Mouse (Mus musculus) WW6 (cell line): ENCODE measurements around the gene Map2k2.
A peak's percentile ranks its signal among the peaks of the same experiment; 100 is the strongest.

Experiments
- DNase-seq: peaks from one replicate; pipeline ENCODE4 v3.0.0-alpha.2; 2013; ENCODE audit warnings: low read depth, low spot score

Map2k2 gene

GRCm38 (mm10) chr10:81094931-81095678 lies 10.6 kb upstream of the Map2k2 start:
- no peak for DNase-seq

GRCm38 (mm10) chr10:81106113-81106721 lies 502 bp downstream of the Map2k2 start:
- DNase-seq = peak; percentile 95

- no peak for DNase-seq
These were observed 7.2 kb downstream of the Map2k2 start for GRCm38 (mm10) chr10:81112946-81113345.

GRCm38 (mm10) chr10:81119625-81120024 lies 13.9 kb downstream of the Map2k2 start:
- DNase-seq = no peak

- no peak for DNase-seq
These were observed 14.9 kb downstream of the Map2k2 start for GRCm38 (mm10) chr10:81120650-81121049.

GRCm38 (mm10) chr10:81122889-81123288 lies 17.2 kb downstream of the Map2k2 start:
- DNase-seq = no peak

GRCm38 (mm10) chr10:81123500-81123899 lies 17.8 kb downstream of the Map2k2 start:
- no peak for DNase-seq

- no peak for DNase-seq
These were observed 28.5 kb downstream of the Map2k2 start for GRCm38 (mm10) chr10:81134181-81134587.

GRCm38 (mm10) chr10:81134966-81135681 lies 29.4 kb downstream of the Map2k2 start, which contains the start of gene Zbtb7a:
Gene Zbtb7a, plus strand, starts transcription at chr10:81135220.
- DNase-seq = no peak

GRCm38 (mm10) chr10:81135831-81136705 lies 30.4 kb downstream of the Map2k2 start:
- DNase-seq = no peak

GRCm38 (mm10) chr10:81136706-81137231 lies 31.1 kb downstream of the Map2k2 start:
- no peak for DNase-seq

- DNase-seq = peak; percentile 93
These were observed 31.8 kb downstream of the Map2k2 start for GRCm38 (mm10) chr10:81137252-81138130.

GRCm38 (mm10) chr10:81138131-81138782 lies 32.5 kb downstream of the Map2k2 start:
- DNase-seq = no peak

- DNase-seq = no peak
These were observed 33.3 kb downstream of the Map2k2 start for GRCm38 (mm10) chr10:81138821-81139528.

GRCm38 (mm10) chr10:81139529-81139846 lies 33.8 kb downstream of the Map2k2 start:
- no peak for DNase-seq

GRCm38 (mm10) chr10:81140005-81140404 lies 34.3 kb downstream of the Map2k2 start:
- no peak for DNase-seq

- DNase-seq = no peak
These were observed 35.2 kb downstream of the Map2k2 start for GRCm38 (mm10) chr10:81140717-81141454.

GRCm38 (mm10) chr10:81141455-81142210 lies 35.9 kb downstream of the Map2k2 start:
- no peak for DNase-seq
